Mouse (Mus musculus) forebrain, embryonic 16.5 days (tissue): ENCODE results near the gene Sacm1l. TPM values are rescaled to one million over a fixed set of nuclear protein-coding genes. Genes with fewer than 3 reads are reported as not detected.

Source experiments
- ATAC-seq: fragments of 200-750 bp; cut with Nextera tagmentation; 2 replicates; pipeline ENCODE4 v1.8.0; 2017; ENCODE audit warnings: mild to moderate bottlenecking, moderate library complexity
- H3K27ac ChIP-seq: fragments of 300-500 bp; sonication (generic); 2 replicates; pipeline ENCODE4 v1.5.1; 2014; ENCODE audit warnings: low read length, control low read depth
- H3K27me3 ChIP-seq: fragments of 300-500 bp; sonication (generic); replicated peaks from 2 replicates; pipeline ENCODE4 v1.6.1; 2014; ENCODE audit warnings: low read length; ENCODE audit not compliant: control insufficient read depth, insufficient read depth
- H3K36me3 ChIP-seq: fragments of 300-500 bp; sonication (generic); 2 replicates; pipeline ENCODE4 v1.6.1; 2014; ENCODE audit not compliant: control insufficient read depth, insufficient read depth
- H3K4me1 ChIP-seq: fragments of 300-500 bp; sonication (generic); replicated peaks from 2 replicates; pipeline ENCODE4 v1.6.1; 2014; ENCODE audit warnings: low read length; ENCODE audit not compliant: control insufficient read depth, insufficient read depth
- H3K4me2 ChIP-seq: fragments of 300-500 bp; sonication (generic); 2 replicates; pipeline ENCODE4 v1.6.1; 2014; ENCODE audit warnings: mild to moderate bottlenecking, low read length, control low read depth
- H3K4me3 ChIP-seq: fragments of 300-500 bp; sonication (generic); replicated peaks from 2 replicates; pipeline ENCODE4 v1.5.1; 2014; ENCODE audit warnings: mild to moderate bottlenecking, low read length, control low read depth
- H3K9ac ChIP-seq: fragments of 300-500 bp; sonication (generic); replicated peaks from 2 replicates; pipeline ENCODE4 v1.6.1; 2014; ENCODE audit warnings: low read depth, low read length, control low read depth
- H3K9me3 ChIP-seq: fragments of 300-500 bp; sonication (generic); 2 replicates; pipeline ENCODE4 v1.6.1; 2016; ENCODE audit warnings: low read length; ENCODE audit not compliant: control insufficient read depth
- WGBS: fragments of 180-500 bp; shearing (Covaris S2); extraction: QIAGEN DNeasy Blood & Tissue Kit; methylation state at CpG from one replicate; pipeline ENCODE4 v1.1.7; 2014; 5-methylcytosine and 5-hydroxymethylcytosine counted together
- polyA plus RNA-seq: library from polyadenylated mRNA; unstranded; fragments of >200 nt; fragmentation: Nextera tagmentation; extraction: Ambion mirVana; gene quantifications from 2 replicates; pipeline ENCODE4 v1.2.1, GENCODE M21; 2015

Sacm1l gene
- polyA plus RNA-seq, 1 experiment from 2014 or later, result 54.2 TPM

DNA sequence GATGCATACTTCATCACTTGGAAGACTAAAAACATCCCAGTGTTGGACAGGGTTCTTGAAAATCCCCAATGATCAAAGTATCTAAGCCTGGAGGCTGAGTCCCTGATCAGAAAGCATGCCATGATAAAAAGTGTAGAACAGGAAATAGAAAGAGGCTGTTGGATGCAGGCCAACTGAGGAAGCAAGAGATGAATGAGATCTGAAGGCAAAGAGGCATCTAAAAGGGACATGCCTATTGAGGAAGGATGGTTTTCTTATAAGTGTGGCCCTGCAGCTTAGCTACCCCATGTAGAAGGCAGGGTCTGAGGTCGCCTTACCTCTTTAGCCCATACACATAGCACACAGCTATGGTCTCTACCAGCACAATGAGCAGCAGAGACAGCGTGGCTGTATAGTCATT, 67.4 kb downstream of the Sacm1l start:
- no peak overlapping the region for H3K4me2 ChIP-seq
- peaks cover 7% of the 10 kb centered on the region for H3K36me3 ChIP-seq
- WGBS, result 90% methylated on average over 2 of the region's 2 CpGs
- H3K4me3 ChIP-seq, result no peak overlapping the region
- no peaks in the 10 kb centered on the region for H3K27me3 ChIP-seq
- H3K9ac ChIP-seq, result no peak overlapping the region
- H3K9me3 ChIP-seq, result no peaks in the 10 kb centered on the region
- H3K4me1 ChIP-seq, result no peaks in the 10 kb centered on the region
- ATAC-seq, result no peak
- H3K27ac ChIP-seq, result no peak overlapping the region

DNA sequence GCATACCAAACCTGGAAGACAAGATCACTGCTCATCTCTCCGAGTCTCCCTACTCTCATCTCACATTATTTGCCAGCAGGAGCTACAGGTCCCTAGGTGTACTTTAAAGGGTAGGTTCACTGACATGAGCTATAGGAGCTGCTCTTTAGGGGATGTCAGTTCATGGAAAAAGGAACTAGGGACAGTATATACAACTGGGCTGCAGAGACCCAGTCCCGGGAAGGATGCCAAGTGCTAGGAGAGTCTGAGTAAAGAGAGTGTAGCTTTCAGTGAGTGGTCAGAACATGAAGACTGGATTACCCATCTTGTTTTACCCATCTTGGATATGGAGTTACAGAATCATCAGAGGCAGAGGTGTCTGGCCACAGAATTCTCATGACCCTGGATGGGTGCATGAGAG, 67.8 kb downstream of the Sacm1l start:
- WGBS, result 98% methylated on average over 2 of the region's 2 CpGs
- H3K36me3 ChIP-seq, result peaks cover 7% of the 10 kb centered on the region
- no peaks in the 10 kb centered on the region for H3K4me1 ChIP-seq
- no peaks in the 10 kb centered on the region for H3K9me3 ChIP-seq
- no peaks in the 10 kb centered on the region for H3K27me3 ChIP-seq
- ATAC-seq, result no peak
- H3K27ac ChIP-seq, result no peak overlapping the region
- no peak overlapping the region for H3K4me2 ChIP-seq
- no peak overlapping the region for H3K9ac ChIP-seq
- no peak overlapping the region for H3K4me3 ChIP-seq

DNA sequence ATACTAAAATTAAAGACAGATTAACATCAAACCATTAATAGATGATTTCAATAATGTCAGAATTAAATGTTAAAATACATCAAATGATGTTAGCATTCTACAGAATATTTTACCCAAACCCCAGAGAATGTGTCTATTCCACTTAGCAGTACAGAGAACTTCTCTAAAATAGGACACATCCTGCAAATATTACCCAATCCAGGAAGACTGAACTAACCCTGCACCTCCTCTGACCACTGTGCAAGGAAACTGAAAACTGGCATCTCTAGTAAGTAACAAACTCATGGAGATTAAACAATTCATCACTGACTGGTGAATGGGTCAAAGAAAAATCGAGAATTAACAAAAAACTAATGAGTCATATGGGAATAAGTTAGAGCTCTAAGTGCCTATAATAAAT, 72.0 kb downstream of the Sacm1l start:
- no peaks in the 10 kb centered on the region for H3K27me3 ChIP-seq
- H3K27ac ChIP-seq, result no peak overlapping the region
- H3K4me3 ChIP-seq, result no peak overlapping the region
- no peak overlapping the region for H3K4me2 ChIP-seq
- no peaks in the 10 kb centered on the region for H3K9me3 ChIP-seq
- no peak for ATAC-seq
- no peaks in the 10 kb centered on the region for H3K4me1 ChIP-seq
- no peak overlapping the region for H3K9ac ChIP-seq
- no peaks in the 10 kb centered on the region for H3K36me3 ChIP-seq
- WGBS, result 79% methylated on average over 1 of the region's 1 CpGs

GRCm38 (mm10) chr9:123620311-123621098, 90.9 kb downstream of the Sacm1l start:
- 92% methylated on average over 5 of the region's 5 CpGs for WGBS
- no peak for ATAC-seq
- H3K4me3 ChIP-seq, result no peak overlapping the region

DNA sequence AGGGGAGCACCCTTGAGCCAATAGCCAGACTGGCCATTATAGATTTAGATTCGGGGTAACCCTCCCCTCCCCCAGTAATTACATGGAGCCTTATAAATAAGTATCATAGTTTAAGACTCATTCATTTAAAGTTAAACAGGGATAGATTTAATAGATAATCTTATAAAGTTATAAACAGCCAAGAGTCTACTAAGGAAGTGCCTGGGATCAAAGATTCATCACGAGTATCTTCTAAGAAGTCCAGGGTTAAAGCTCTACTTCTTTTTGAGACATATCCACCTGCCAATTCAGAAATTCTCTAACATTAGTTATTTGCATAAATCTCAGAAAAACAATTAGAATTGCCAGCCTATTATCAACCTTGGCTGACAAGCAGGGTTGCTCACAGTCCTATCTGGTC, 95.2 kb downstream of the Sacm1l start:
- no peak overlapping the region for H3K9ac ChIP-seq
- no peak for ATAC-seq
- H3K27me3 ChIP-seq, result no peaks in the 10 kb centered on the region
- no peak overlapping the region for H3K4me2 ChIP-seq
- no peak overlapping the region for H3K4me3 ChIP-seq
- no peaks in the 10 kb centered on the region for H3K36me3 ChIP-seq
- H3K9me3 ChIP-seq, result no peaks in the 10 kb centered on the region
- H3K4me1 ChIP-seq, result no peaks in the 10 kb centered on the region
- no peak overlapping the region for H3K27ac ChIP-seq
- 94% methylated on average over 2 of the region's 2 CpGs for WGBS

More at GRCm38 (mm10) chr9:123620311-123621098, 90.9 kb downstream of the Sacm1l start:
- Histone ChIP-seq H3K27ac (no peak overlapping the region), H3K4me2 (no peak overlapping the region), H3K4me1 (no peaks in the 10 kb centered on the region), H3K9me3 (no peaks in the 10 kb centered on the region), H3K27me3 (no peaks in the 10 kb centered on the region), H3K9ac (no peak overlapping the region), H3K36me3 (no peaks in the 10 kb centered on the region)

- H3K4me2 ChIP-seq, result no peak overlapping the region
- no peaks in the 10 kb centered on the region for H3K27me3 ChIP-seq
- no peak overlapping the region for H3K4me3 ChIP-seq
- H3K9me3 ChIP-seq, result no peaks in the 10 kb centered on the region
- no peak overlapping the region for H3K9ac ChIP-seq
- H3K36me3 ChIP-seq, result no peaks in the 10 kb centered on the region
- H3K27ac ChIP-seq, result no peak overlapping the region
- no peak for ATAC-seq
- WGBS, result 90% methylated on average over 11 of the region's 11 CpGs
- no peaks in the 10 kb centered on the region for H3K4me1 ChIP-seq
Observed at GRCm38 (mm10) chr9:123625821-123626220, 96.3 kb downstream of the Sacm1l start.

GRCm38 (mm10) chr9:123631666-123632065, 102.1 kb downstream of the Sacm1l start:
- WGBS, result 88% methylated on average over 3 of the region's 3 CpGs
- no peaks in the 10 kb centered on the region for H3K27me3 ChIP-seq
- no peak for ATAC-seq

DNA sequence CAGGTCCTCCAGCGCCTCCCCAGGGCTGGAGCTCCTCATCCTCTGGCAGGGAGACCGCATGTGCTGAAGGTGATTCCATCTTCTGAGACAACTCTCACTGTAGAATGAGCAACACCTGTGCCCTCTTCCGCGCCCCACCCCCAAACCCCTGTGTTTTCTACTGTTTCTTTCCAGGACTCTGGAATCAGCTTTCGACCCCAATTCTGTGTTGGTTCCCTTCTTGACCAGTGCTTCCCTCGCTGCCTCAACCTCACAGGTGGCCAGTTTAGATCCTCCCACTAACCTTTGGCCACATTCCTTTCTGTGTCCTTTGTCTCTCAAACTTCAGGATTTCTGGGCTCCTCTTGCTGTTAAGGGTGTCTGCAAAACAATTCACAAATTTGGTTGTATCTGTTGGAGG, 102.7 kb downstream of the Sacm1l start, which contains the start of gene Slc6a20b:
Gene Slc6a20b (minus strand): TSS at position 285 of the 400 bp plus-strand sequence.
- Histone ChIP-seq H3K27me3 (no peaks in the 10 kb centered on the region), H3K9me3 (no peaks in the 10 kb centered on the region), H3K27ac (no peak within 1 kb of the TSS), H3K36me3 (no peaks in the 10 kb centered on the region), H3K4me2 (no peak within 1 kb of the TSS), H3K9ac (no peak within 1 kb of the TSS), H3K4me3 (no peak within 1 kb of the TSS), H3K4me1 (no peaks in the 10 kb centered on the region)
- ATAC-seq, result no peak
- WGBS, result 88% methylated on average over 6 of the region's 6 CpGs

More at GRCm38 (mm10) chr9:123631666-123632065, 102.1 kb downstream of the Sacm1l start:
- Histone ChIP-seq H3K4me3 (no peak overlapping the region), H3K9ac (no peak overlapping the region), H3K9me3 (no peaks in the 10 kb centered on the region), H3K27ac (no peak overlapping the region), H3K4me1 (no peaks in the 10 kb centered on the region), H3K36me3 (no peaks in the 10 kb centered on the region), H3K4me2 (no peak overlapping the region)

- H3K36me3 ChIP-seq, result no peaks in the 10 kb centered on the region
- ATAC-seq, result no peak
- no peaks in the 10 kb centered on the region for H3K27me3 ChIP-seq
- no peak overlapping the region for H3K4me2 ChIP-seq
- H3K4me3 ChIP-seq, result no peak overlapping the region
- H3K4me1 ChIP-seq, result no peaks in the 10 kb centered on the region
- no peaks in the 10 kb centered on the region for H3K9me3 ChIP-seq
- 89% methylated on average over 3 of the region's 3 CpGs for WGBS
- H3K27ac ChIP-seq, result no peak overlapping the region
- H3K9ac ChIP-seq, result no peak overlapping the region
Observed at GRCm38 (mm10) chr9:123632993-123633392, 103.4 kb downstream of the Sacm1l start.
